Mouse (Mus musculus) stomach, postnatal 0 days (tissue): ENCODE measurements at regions not wholly inside any gene's neighbourhood (a gene's known extent, or its start where the extent isn't known, plus 50 kb on each side); places are given as distances from the start of the nearest gene placed in this dataset.

Experiments
- ATAC-seq: fragments of 200-750 bp; cut with Nextera tagmentation; 2 replicates; pipeline ENCODE4 v1.8.0; 2017; ENCODE audit not compliant: low FRiP score, low TSS enrichment
- DNase-seq: peaks from one replicate; pipeline ENCODE4 v3.0.0-alpha.2; 2016; ENCODE audit warnings: low spot score
- H3K27ac ChIP-seq: fragments of 300-500 bp; sonication (generic); replicated peaks from 2 replicates; pipeline ENCODE4 v1.5.1; 2014; ENCODE audit warnings: mild to moderate bottlenecking, control low read depth
- H3K27me3 ChIP-seq: fragments of 300-500 bp; sonication (generic); 2 replicates; pipeline ENCODE4 v1.6.1; 2014; ENCODE audit warnings: low read length; ENCODE audit not compliant: control insufficient read depth, insufficient read depth
- H3K36me3 ChIP-seq: fragments of 300-500 bp; sonication (generic); 2 replicates; pipeline ENCODE4 v1.6.1; 2014; ENCODE audit warnings: low read length, mixed read lengths; ENCODE audit not compliant: control insufficient read depth, insufficient read depth
- H3K4me1 ChIP-seq: fragments of 300-500 bp; sonication (generic); replicated peaks from 2 replicates; pipeline ENCODE4 v1.6.1; 2014; ENCODE audit warnings: antibody characterized with exemption; ENCODE audit not compliant: control insufficient read depth, insufficient read depth
- H3K4me2 ChIP-seq: fragments of 300-500 bp; sonication (generic); replicated peaks from 2 replicates; pipeline ENCODE4 v1.6.1; 2014; ENCODE audit warnings: low read depth, mild to moderate bottlenecking, control low read depth, moderate library complexity
- H3K4me3 ChIP-seq: fragments of 300-500 bp; sonication (generic); 2 replicates; pipeline ENCODE4 v1.5.1; 2014; ENCODE audit warnings: low read depth, low read length, control low read depth
- H3K9ac ChIP-seq: fragments of 300-500 bp; sonication (generic); 2 replicates; pipeline ENCODE4 v1.6.1; 2014; ENCODE audit warnings: mild to moderate bottlenecking, low read length, control low read depth, mixed read lengths
- H3K9me3 ChIP-seq: fragments of 300-500 bp; sonication (generic); 2 replicates; pipeline ENCODE4 v1.6.1; 2016; ENCODE audit warnings: low read length; ENCODE audit not compliant: control insufficient read depth
- CTCF ChIP-seq: IDR thresholded peaks from 2 replicates; pipeline ENCODE4 v1.5.1; 2016; ENCODE audit warnings: antibody characterized with exemption, low read depth, mild to moderate bottlenecking, moderate library complexity
- EP300 ChIP-seq: optimal IDR thresholded peaks from 2 replicates; pipeline ENCODE3; 2016; ENCODE audit warnings: antibody characterized with exemption
- WGBS: fragments of 180-500 bp; shearing (Covaris S2); extraction: QIAGEN DNeasy Blood & Tissue Kit; methylation state at CpG from one replicate; pipeline ENCODE4 v1.1.7; 2014; 5-methylcytosine and 5-hydroxymethylcytosine counted together

- no peak overlapping the region for H3K27ac ChIP-seq
- no peak overlapping the region for H3K9ac ChIP-seq
- no peak overlapping the region for H3K4me3 ChIP-seq
- no peak overlapping the region for H3K4me2 ChIP-seq
- H3K27me3 ChIP-seq: no peaks in the 10 kb centered on the region
- no peaks in the 10 kb centered on the region for H3K4me1 ChIP-seq
- 84% methylated on average over 3 of the region's 3 CpGs for WGBS
- no peaks in the 10 kb centered on the region for H3K9me3 ChIP-seq
- no peaks in the 10 kb centered on the region for H3K36me3 ChIP-seq
- ATAC-seq (0 out of 2 replicates have a peak, but pooled peaks have one; percentile 16), DNase-seq (no peak)
- no peak for TF ChIP-seq CTCF
- TF ChIP-seq EP300: no peak
Measured at GRCm38 (mm10) chr14:25406059-25406458, 52.9 kb upstream of the Zmiz1 start.

GRCm38 (mm10) chr14:25406613-25407012 is 52.4 kb upstream of the Zmiz1 start:
- no peaks in the 10 kb centered on the region for H3K9me3 ChIP-seq
- no peak overlapping the region for H3K4me3 ChIP-seq
- no peaks in the 10 kb centered on the region for H3K27me3 ChIP-seq
- ATAC-seq (no peak), DNase-seq (no peak)
- TF ChIP-seq CTCF (no peak), EP300 (no peak)
- no peaks in the 10 kb centered on the region for H3K36me3 ChIP-seq
- 96% methylated on average over 6 of the region's 6 CpGs for WGBS
- H3K9ac ChIP-seq: no peak overlapping the region
- H3K27ac ChIP-seq: no peak overlapping the region
- no peaks in the 10 kb centered on the region for H3K4me1 ChIP-seq
- H3K4me2 ChIP-seq: no peak overlapping the region

GRCm38 (mm10) chr14:25407111-25407510 is 51.9 kb upstream of the Zmiz1 start:
- Histone ChIP-seq H3K9me3 (no peaks in the 10 kb centered on the region), H3K4me1 (no peaks in the 10 kb centered on the region), H3K27me3 (no peaks in the 10 kb centered on the region), H3K4me3 (no peak overlapping the region), H3K4me2 (no peak overlapping the region), H3K9ac (no peak overlapping the region), H3K36me3 (no peaks in the 10 kb centered on the region), H3K27ac (no peak overlapping the region)
- WGBS: 83% methylated on average over 7 of the region's 7 CpGs
- ATAC-seq: no peak
- no peak for DNase-seq
- TF ChIP-seq EP300: no peak
- TF ChIP-seq CTCF: no peak
